7 mouse cellular contexts compared by ENCODE assay signal in the genomic region with DNA sequence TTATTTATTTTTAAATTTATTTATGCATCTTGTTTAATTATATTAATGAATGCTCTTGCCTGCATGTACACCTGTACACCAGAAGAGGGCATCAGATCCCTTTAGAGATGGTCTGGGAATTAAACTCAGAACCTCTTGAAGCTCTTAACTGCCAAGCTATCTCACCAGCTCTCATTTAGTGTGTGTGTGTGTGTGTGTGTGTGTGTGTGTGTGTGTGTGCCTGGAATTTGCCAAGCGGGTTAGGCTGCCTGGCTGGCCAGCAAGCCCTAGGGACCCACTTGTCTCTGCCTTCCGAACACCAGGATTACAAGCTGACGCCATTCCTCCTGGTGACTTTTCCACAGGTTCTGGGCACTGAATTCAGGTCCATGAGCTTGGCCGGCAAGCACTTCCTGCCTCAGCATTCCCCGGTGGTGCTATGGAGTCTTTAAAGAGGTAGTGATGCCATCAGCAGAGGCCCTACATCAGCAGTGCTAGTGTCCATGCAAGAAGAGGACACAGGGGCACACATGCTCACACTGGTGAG. TPM values are rescaled to one million over a fixed set of nuclear protein-coding genes. Genes with fewer than 3 reads are reported as not detected.
DNase-seq lines count a peak whose midpoint lies in the region; ATAC-seq and TF ChIP-seq lines count a peak whose summit lies in the region.

No protein-coding gene starts in this region.

- no peak for TF ChIP-seq EP300 in MEL (IDR thresholded peaks at IDR 0.05; ENCODE audit: low read depth in 1 of 2, low read length in 2 of 2)

- peak in 1 of 2 experiments; percentile 42; a peak in 1 of 4 replicates for TF ChIP-seq POLR2A in MEL (IDR thresholded peaks at IDR 0.05; ENCODE audit: control insufficient read depth in 1 of 2, insufficient read depth in 1 of 2, low read depth in 1 of 2, low read length in 2 of 2, poor library complexity in 1 of 2)
- no peak for TF ChIP-seq POLR2A in brain, embryonic 14.5 days (IDR thresholded peaks at IDR 0.05; ENCODE audit: borderline replicate concordance, extremely low read depth, insufficient read depth, insufficient read length, poor library complexity, severe bottlenecking)

- H3K9ac ChIP-seq in MEL (ENCODE audit: control insufficient read depth, low read depth, low read length, poor library complexity, severe bottlenecking) = peak overlapping the region; percentile 70
- H3K9ac ChIP-seq in forebrain, embryonic 16.5 days (replicated peaks; ENCODE audit: low read depth, low read length) = no peak overlapping the region
- no peak overlapping the region; the same call in 1 of the 2 replicates for H3K9ac ChIP-seq in kidney, embryonic 16.5 days (replicated peaks; ENCODE audit: low read length)

- peak; percentile 33 to 65 (median 56); a peak in 5 of 6 replicates for TF ChIP-seq CTCF in MEL (IDR thresholded peaks at IDR 0.05 in 2 of 3, conservative IDR thresholded peaks at IDR 0.05 in 1 of 3; ENCODE audit: control insufficient read depth in 1 of 3, insufficient read depth in 1 of 3, low read depth in 2 of 3, low read length in 3 of 3, poor library complexity in 1 of 3, severe bottlenecking in 1 of 3)
- peak; percentile 45; the same call in 1 of the 2 replicates for TF ChIP-seq CTCF in brain, embryonic 14.5 days (IDR thresholded peaks at IDR 0.05; ENCODE audit: borderline replicate concordance, extremely low read depth, insufficient read depth, insufficient read length)

- peak; percentile 56; the same call in 1 of the 2 replicates for ATAC-seq in forebrain, embryonic 16.5 days
- peak; percentile 81 for ATAC-seq in kidney, embryonic 16.5 days (ENCODE audit: low FRiP score, low TSS enrichment)
- peak; percentile 71 for ATAC-seq in megakaryocyte progenitor cell, adult 5-6 weeks (replicated peaks; ENCODE audit: poor library complexity)

- peak; percentile 69 for TF ChIP-seq RAD21 in MEL (IDR thresholded peaks at IDR 0.05; ENCODE audit: low read depth, low read length)

- H3K4me3 ChIP-seq in MEL (ENCODE audit: control insufficient read depth in 1 of 2, insufficient read depth in 1 of 2, low read depth in 2 of 2, low read length in 2 of 2) = peak overlapping the region; percentile 64
- H3K4me3 ChIP-seq in forebrain, embryonic 16.5 days (replicated peaks; ENCODE audit: low read length) = peak overlapping the region; percentile 47
- peak overlapping the region; percentile 44 for H3K4me3 ChIP-seq in kidney, embryonic 16.5 days (ENCODE audit: low read length)

- DNase-seq in MEL (ENCODE audit: low read depth, low spot score) = peak; percentile 84
- DNase-seq in brain, embryonic 14.5 days (ENCODE audit: low read depth) = peak; percentile 77
- DNase-seq in adrenal gland, postnatal 25 days = no peak
- no peak for DNase-seq in thymus, postnatal 36 days

- H3K27ac ChIP-seq in MEL (ENCODE audit: control insufficient read depth, low read depth, low read length) = peak overlapping the region; percentile 45
- no peak overlapping the region for H3K27ac ChIP-seq in forebrain, embryonic 16.5 days (ENCODE audit: low read length)
- peak overlapping the region; percentile 53; the same call in 1 of the 2 replicates for H3K27ac ChIP-seq in kidney, embryonic 16.5 days (ENCODE audit: low read length)

- 44% methylated on average over 5 of the region's 5 CpGs for WGBS in forebrain, embryonic 16.5 days
- 34% methylated on average over 5 of the region's 5 CpGs for WGBS in kidney, embryonic 16.5 days

- H3K36me3 ChIP-seq in MEL (ENCODE audit: control insufficient read depth in 1 of 2, insufficient read depth in 2 of 2, low read length in 2 of 2) = peaks cover 0 to 6% of the 10 kb centered on the region in 2 experiments; a peak in 2 of 4 replicates
- no peaks in the 10 kb centered on the region for H3K36me3 ChIP-seq in forebrain, embryonic 16.5 days (ENCODE audit: control insufficient read depth, insufficient read depth)
- H3K36me3 ChIP-seq in kidney, embryonic 16.5 days (ENCODE audit: insufficient read depth, low read length) = no peaks in the 10 kb centered on the region

- peaks cover 0 to 11% of the 10 kb centered on the region in 2 experiments; a peak in 2 of 4 replicates for H3K4me1 ChIP-seq in MEL (ENCODE audit: control insufficient read depth in 1 of 2, insufficient read depth in 2 of 2, low read length in 2 of 2)
- H3K4me1 ChIP-seq in forebrain, embryonic 16.5 days (replicated peaks; ENCODE audit: control insufficient read depth, insufficient read depth, low read length) = peaks cover 8% of the 10 kb centered on the region
- H3K4me1 ChIP-seq in kidney, embryonic 16.5 days (ENCODE audit: insufficient read depth, low read length) = peaks cover 13% of the 10 kb centered on the region; the same call in 1 of the 2 replicates

- no peaks in the 10 kb centered on the region for H3K27me3 ChIP-seq in MEL (ENCODE audit: control insufficient read depth in 1 of 2, insufficient read depth in 2 of 2, low read length in 2 of 2)
- no peaks in the 10 kb centered on the region for H3K27me3 ChIP-seq in forebrain, embryonic 16.5 days (replicated peaks; ENCODE audit: control insufficient read depth, insufficient read depth, low read length)
- H3K27me3 ChIP-seq in kidney, embryonic 16.5 days (ENCODE audit: insufficient read depth, low read length) = no peaks in the 10 kb centered on the region

- no peaks in the 10 kb centered on the region for H3K9me3 ChIP-seq in MEL (replicated peaks; ENCODE audit: insufficient read depth, low read length)
- H3K9me3 ChIP-seq in forebrain, embryonic 16.5 days (ENCODE audit: control insufficient read depth, low read length) = no peaks in the 10 kb centered on the region
- H3K9me3 ChIP-seq in kidney, embryonic 16.5 days (ENCODE audit: low read length) = peaks cover 2% of the 10 kb centered on the region

- H3K4me2 ChIP-seq in forebrain, embryonic 16.5 days (ENCODE audit: low read length) = peak overlapping the region; percentile 74
- H3K4me2 ChIP-seq in kidney, embryonic 16.5 days (replicated peaks; ENCODE audit: low read depth, low read length) = peak overlapping the region; percentile 87

- 0 out of 2 replicates have a peak, but pooled peaks cover 6% of the 10 kb centered on the region for H3K79me2 ChIP-seq in MEL (ENCODE audit: control insufficient read depth, insufficient read depth, low read length, poor library complexity)

TF ChIP-seq in MEL, 35 proteins besides CTCF, POLR2A, EP300 and RAD21 (continues in another document):
- TF ChIP-seq MYB (IDR thresholded peaks at IDR 0.05; ENCODE audit: low read depth, low read length) (no peak), MAX (IDR thresholded peaks at IDR 0.05; ENCODE audit: low read length) (0 out of 2 replicates have a peak, but pooled peaks have one; percentile 37), MEF2A (IDR thresholded peaks at IDR 0.05; ENCODE audit: extremely low read depth, insufficient replicate concordance, low read depth, low read length, poor library complexity, severe bottlenecking) (no peak), MAZ (IDR thresholded peaks at IDR 0.05; ENCODE audit: low read depth, low read length) (0 out of 2 replicates have a peak, but pooled peaks have one; percentile 20), ZC3H11A (IDR thresholded peaks at IDR 0.05; ENCODE audit: low read depth, low read length) (peak; percentile 44; the same call in 1 of the 2 replicates), SMC3 (IDR thresholded peaks at IDR 0.05; ENCODE audit: low read depth, low read length) (peak; percentile 40), E2F4 (IDR thresholded peaks at IDR 0.05; ENCODE audit: borderline replicate concordance, low read depth, low read length) (no peak), TAL1 (IDR thresholded peaks at IDR 0.05; ENCODE audit: low read length) (no peak), MAFK (IDR thresholded peaks at IDR 0.05; ENCODE audit: borderline replicate concordance, low read depth, low read length) (no peak), USF2 (IDR thresholded peaks at IDR 0.05; ENCODE audit: borderline replicate concordance in 1 of 2, insufficient read depth in 1 of 2, low read depth in 1 of 2, low read length in 2 of 2) (no peak), JUND (IDR thresholded peaks at IDR 0.05; ENCODE audit: low read depth, low read length) (no peak), NELFE (IDR thresholded peaks at IDR 0.05; ENCODE audit: low read depth, low read length) (peak; percentile 34), TBP (IDR thresholded peaks at IDR 0.05; ENCODE audit: low read depth, low read length) (no peak)

RNA-seq across cellular contexts. Expression of a gene that starts 8.4 kb away (rescaled TPM):
- 26.0 and 29.5 TPM in 2 replicates for total RNA-seq in MEL (2012; rRNA removed)
- 10 to 100 TPM in 1 of 2 experiments, not detected in 1; 50.3 TPM for polyA plus RNA-seq in MEL (2012; ENCODE audit: insufficient read depth in 1 of 2, insufficient read length in 2 of 2, low read depth in 1 of 2, low replicate concordance in 2 of 2, missing spikeins in 1 of 2)
- 29.3 and 31.0 TPM in 2 replicates for polyA plus RNA-seq in brain, embryonic 14.5 days (2012; rRNA removed)
- 59.0 and 60.0 TPM in 2 replicates for polyA plus RNA-seq in forebrain, embryonic 16.5 days (2015; fragmentation: Nextera tagmentation; extraction: Ambion mirVana)
- 38.6 and 39.9 TPM in 2 replicates for polyA plus RNA-seq in kidney, embryonic 16.5 days (2015; fragmentation: Nextera tagmentation; extraction: Ambion mirVana)
- total RNA-seq in megakaryocyte progenitor cell, adult 5-6 weeks (2015) = 46.2 and 52.9 TPM in 2 replicates
- total RNA-seq in megakaryocyte progenitor cell, adult 5-6 weeks (2017) = 36.8 and 44.9 TPM in 2 replicates
- 45.4 and 55.2 TPM in 2 replicates for total RNA-seq in adrenal gland, postnatal 25 days (2021)

RNA-seq across cellular contexts. Expression of a gene that starts 20.7 kb away (rescaled TPM):
- total RNA-seq in MEL (2012; rRNA removed) = 163 and 165 TPM in 2 replicates
- 100 to 1,000 TPM; 209 to 381 TPM for polyA plus RNA-seq in MEL (2012; ENCODE audit: insufficient read depth in 1 of 2, insufficient read length in 2 of 2, low read depth in 1 of 2, low replicate concordance in 2 of 2, missing spikeins in 1 of 2)
- polyA plus RNA-seq in brain, embryonic 14.5 days (2012; rRNA removed) = 391 and 399 TPM in 2 replicates
- 49.8 and 50.9 TPM in 2 replicates for polyA plus RNA-seq in forebrain, embryonic 16.5 days (2015; fragmentation: Nextera tagmentation; extraction: Ambion mirVana)
- 23.2 and 32.9 TPM in 2 replicates for polyA plus RNA-seq in kidney, embryonic 16.5 days (2015; fragmentation: Nextera tagmentation; extraction: Ambion mirVana)
- total RNA-seq in megakaryocyte progenitor cell, adult 5-6 weeks (2015) = 151 and 162 TPM in 2 replicates
- total RNA-seq in megakaryocyte progenitor cell, adult 5-6 weeks (2017) = 82.5 and 95.8 TPM in 2 replicates
- 115 and 127 TPM in 2 replicates for total RNA-seq in adrenal gland, postnatal 25 days (2021)

RNA-seq across cellular contexts. Expression of a gene that starts 35.7 kb away (rescaled TPM):
- total RNA-seq in MEL (2012; rRNA removed) = not detected in 2 replicates
- polyA plus RNA-seq in MEL (2012; ENCODE audit: insufficient read depth in 1 of 2, insufficient read length in 2 of 2, low read depth in 1 of 2, low replicate concordance in 2 of 2, missing spikeins in 1 of 2) = under 1 TPM in 1 of 2 experiments, not detected in 1; 0.01 TPM
- 7.7 and 10.9 TPM in 2 replicates for polyA plus RNA-seq in brain, embryonic 14.5 days (2012; rRNA removed)
- polyA plus RNA-seq in forebrain, embryonic 16.5 days (2015; fragmentation: Nextera tagmentation; extraction: Ambion mirVana) = 8.9 and 11.8 TPM in 2 replicates
- polyA plus RNA-seq in kidney, embryonic 16.5 days (2015; fragmentation: Nextera tagmentation; extraction: Ambion mirVana) = 8.2 and 9.2 TPM in 2 replicates
- 3.4 and 5.1 TPM in 2 replicates for total RNA-seq in megakaryocyte progenitor cell, adult 5-6 weeks (2015)
- 4.0 and 4.6 TPM in 2 replicates for total RNA-seq in megakaryocyte progenitor cell, adult 5-6 weeks (2017)
- total RNA-seq in adrenal gland, postnatal 25 days (2021) = 1.5 and 3.2 TPM in 2 replicates

Comparison
In these comparisons a context has a peak if more than half of its experiments do, and no peak if none do; other contexts are left out.
1. DNase-seq: peak in MEL (single experiment) and brain, embryonic 14.5 days (single experiment); none in adrenal gland, postnatal 25 days (single experiment) and thymus, postnatal 36 days (0 of 2).
2. Peak in every context shown above with its lines, with median percentiles within 50 percentile points of each other: H3K4me3 ChIP-seq and ATAC-seq.